Mouse (Mus musculus) spleen, postnatal 14 days (tissue): Measurements from ENCODE around the gene Olfr539.
"Not testable (repeated sequence)": the region's sequence is repeated elsewhere in the genome, so short reads cannot be mapped to it uniquely, and the experiment has no call there.

Source experiments
- DNase-seq, 2 experiments: peaks; one replicate each; pipeline ENCODE4 v3.0.0; 2021 to 2022; ENCODE audit warnings: low spot score in 2 of 2

Olfr539 gene

GRCm38 (mm10) chr7:140659630-140660029, at the start of gene Olfr539:
Olfr539 (plus strand) TSS chr7:140659930.
- no peak for DNase-seq

- DNase-seq = not testable (repeated sequence)
Observed at GRCm38 (mm10) chr7:140628670-140629069, 31.1 kb upstream of the Olfr539 start, which contains the start of gene Olfr61. Olfr61 (plus strand) TSS chr7:140628970.

GRCm38 (mm10) chr7:140630559-140630958, 29.2 kb upstream of the Olfr539 start:
- DNase-seq = no peak

- no peak for DNase-seq
Observed at GRCm38 (mm10) chr7:140646152-140646551, 13.6 kb upstream of the Olfr539 start, which contains the start of gene Olfr53. Olfr53 (plus strand) TSS chr7:140646452.

GRCm38 (mm10) chr7:140670693-140671092, 11.0 kb downstream of the Olfr539 start:
- DNase-seq = not testable (repeated sequence)

- DNase-seq = no peak
Observed at GRCm38 (mm10) chr7:140675863-140676262, 16.1 kb downstream of the Olfr539 start.

GRCm38 (mm10) chr7:140679591-140679990, 19.9 kb downstream of the Olfr539 start:
- DNase-seq = not testable (repeated sequence)

- no peak for DNase-seq
Observed at GRCm38 (mm10) chr7:140681651-140682050, 21.9 kb downstream of the Olfr539 start, which contains the start of gene Olfr45. Olfr45 (plus strand) TSS chr7:140681951.

GRCm38 (mm10) chr7:140696967-140697366, 37.2 kb downstream of the Olfr539 start, which contains the start of gene Olfr541:
Olfr541 (plus strand) TSS chr7:140697267.
- DNase-seq = no peak

GRCm38 (mm10) chr7:140706348-140706747, 46.6 kb downstream of the Olfr539 start:
- no peak for DNase-seq

GRCm38 (mm10) chr7:140707536-140708284, 48.0 kb downstream of the Olfr539 start:
- DNase-seq = no peak

GRCm38 (mm10) chr7:140717155-140718055, 57.7 kb downstream of the Olfr539 start:
- no peak for DNase-seq

- no peak for DNase-seq
Observed at GRCm38 (mm10) chr7:140721095-140721494, 61.4 kb downstream of the Olfr539 start.

- DNase-seq = no peak
Observed at GRCm38 (mm10) chr7:140725558-140725957, 65.8 kb downstream of the Olfr539 start.
